Mouse (Mus musculus): Measurements from ENCODE around the gene Hoxa9. TPM values are rescaled to one million over a fixed set of nuclear protein-coding genes. Genes with fewer than 3 reads are reported as not detected.

Gene Hoxa9
- polyA plus RNA-seq, 1 experiment, result 0.52 TPM

DNA sequence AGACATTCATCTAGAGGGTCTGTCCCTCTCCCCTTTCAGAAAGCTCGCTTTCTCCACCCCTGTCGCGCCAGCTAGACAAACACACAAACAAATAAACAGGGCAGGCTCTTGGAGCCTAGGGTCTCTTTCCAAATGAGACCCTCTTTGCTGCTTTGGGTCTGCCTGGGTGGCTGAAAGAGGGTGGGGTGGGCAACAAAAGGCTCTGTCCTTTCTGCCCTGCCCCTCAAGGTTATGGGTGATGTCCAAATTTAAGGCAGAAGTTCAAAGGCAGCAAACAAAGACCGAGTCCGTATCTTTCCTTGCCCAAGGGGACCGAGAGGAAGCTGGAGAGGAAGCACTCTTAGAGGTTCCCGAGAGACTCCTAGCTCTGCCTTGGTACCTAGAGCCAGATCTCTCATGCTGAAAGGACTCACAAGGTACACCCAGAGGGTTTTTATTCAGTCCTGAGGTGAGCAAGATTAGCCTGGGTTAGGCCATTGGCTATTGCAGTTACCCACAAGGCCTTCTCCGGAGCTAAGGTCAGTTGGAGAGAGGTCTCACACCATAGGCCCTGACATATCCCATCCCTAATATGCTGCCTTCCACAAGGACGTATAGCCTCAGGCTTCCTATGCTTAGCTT lies 10.2 kb upstream of the Hoxa9 start:
- Histone ChIP-seq H3K4me1 (ENCODE audit: control insufficient read depth, insufficient read depth, low read length) (peaks cover 3% of the 10 kb centered on the region; the same call in 1 of the 2 replicates), H3K36me3 (ENCODE audit: control insufficient read depth, insufficient read depth, low read length) (no peaks in the 10 kb centered on the region), H3K27ac (ENCODE audit: control insufficient read depth, insufficient read depth, low read depth, low read length) (no peak overlapping the region), H3K27me3 (ENCODE audit: control insufficient read depth, insufficient read depth, low read length) (peaks cover 18% of the 10 kb centered on the region), H3K4me3 (ENCODE audit: control insufficient read depth, low read depth, low read length) (no peak overlapping the region)
- TF ChIP-seq POLR2A (IDR thresholded peaks at IDR 0.05; ENCODE audit: control insufficient read depth, low read depth, low read length) (no peak), CTCF (IDR thresholded peaks at IDR 0.05; ENCODE audit: control insufficient read depth, insufficient read depth, insufficient replicate concordance, low read depth, low read length) (no peak)

DNA sequence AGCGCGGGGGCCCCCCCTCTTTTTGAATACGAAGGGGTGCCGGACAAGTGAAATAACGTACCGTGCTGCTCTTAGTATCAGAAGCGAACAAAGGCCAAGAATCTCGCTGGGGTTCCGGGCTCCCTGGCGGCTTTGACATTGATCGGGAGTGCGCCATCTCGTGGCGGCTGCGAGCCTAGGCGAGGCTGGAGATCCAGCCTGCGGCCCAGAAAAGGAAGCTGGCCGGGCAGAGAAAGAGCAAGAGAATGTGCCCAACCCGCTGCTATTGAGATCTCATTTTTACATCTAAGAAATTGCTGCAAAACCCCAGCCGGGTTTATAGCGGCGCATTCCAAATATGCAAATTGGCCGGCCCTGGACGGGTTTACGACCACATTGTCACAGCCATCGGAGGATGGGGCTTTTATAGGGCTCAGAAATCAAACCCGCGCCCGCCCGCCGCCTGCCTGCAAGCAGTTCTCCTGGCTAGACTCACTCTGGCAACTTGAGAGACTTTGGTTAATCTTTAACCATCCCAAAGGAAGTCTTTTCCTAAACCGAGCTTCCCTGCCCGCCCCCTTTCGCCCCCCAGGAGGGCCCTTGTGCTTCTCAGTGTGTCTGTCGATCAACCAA lies 9.6 kb upstream of the Hoxa9 start, which contains the start of gene Hoxa10:
Gene Hoxa10, minus strand, starts transcription at position 466 of the 612 bp plus-strand sequence.
- peaks cover 3% of the 10 kb centered on the region; the same call in 1 of the 2 replicates for H3K4me1 ChIP-seq (ENCODE audit: control insufficient read depth, insufficient read depth, low read length)

DNA sequence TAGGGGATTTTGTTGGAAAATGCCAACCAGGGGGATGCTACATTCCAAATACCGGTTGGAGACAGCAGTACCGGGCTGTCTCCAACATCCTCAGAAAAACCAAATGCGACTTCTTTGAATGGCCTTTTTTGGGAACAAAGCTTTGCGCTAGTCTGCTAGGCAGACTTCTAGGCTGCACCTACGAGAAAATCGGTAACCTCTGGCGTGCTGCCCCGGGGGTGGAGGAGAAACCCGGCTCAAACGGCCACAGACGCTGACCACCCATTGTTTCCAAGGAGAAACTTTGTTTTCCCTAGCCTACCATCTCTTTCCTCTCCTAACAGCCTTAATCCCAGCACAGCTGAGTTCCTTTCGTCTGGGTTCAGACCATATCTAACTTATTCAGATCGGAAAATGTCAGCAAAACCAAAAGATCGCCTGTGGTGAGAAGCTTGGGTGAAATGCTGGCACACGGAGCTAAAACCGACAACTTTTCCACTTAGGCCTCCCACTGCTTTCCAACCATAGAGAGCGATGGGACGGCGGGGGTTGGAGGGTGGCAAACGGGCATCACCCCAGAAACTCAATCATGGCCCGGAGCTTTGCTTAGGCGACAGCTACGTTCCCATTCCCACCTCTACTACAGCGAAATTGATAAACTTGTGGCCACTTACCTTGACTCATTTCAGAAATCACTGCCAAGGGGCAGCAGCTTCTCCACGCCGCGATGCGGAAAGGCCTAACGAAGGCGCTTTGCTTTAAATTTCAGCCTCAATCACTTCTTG lies 8.9 kb upstream of the Hoxa9 start:
- Histone ChIP-seq H3K4me3 (ENCODE audit: control insufficient read depth, low read depth, low read length) (peak overlapping the region; percentile 44), H3K4me1 (ENCODE audit: control insufficient read depth, insufficient read depth, low read length) (peaks cover 3% of the 10 kb centered on the region; the same call in 1 of the 2 replicates), H3K27ac (ENCODE audit: control insufficient read depth, insufficient read depth, low read depth, low read length) (no peak overlapping the region), H3K36me3 (ENCODE audit: control insufficient read depth, insufficient read depth, low read length) (no peaks in the 10 kb centered on the region), H3K27me3 (ENCODE audit: control insufficient read depth, insufficient read depth, low read length) (peaks cover 13% of the 10 kb centered on the region)
- TF ChIP-seq POLR2A (IDR thresholded peaks at IDR 0.05; ENCODE audit: control insufficient read depth, low read depth, low read length) (no peak), CTCF (IDR thresholded peaks at IDR 0.05; ENCODE audit: control insufficient read depth, insufficient read depth, insufficient replicate concordance, low read depth, low read length) (no peak)

More for the DNA sequence above, 9.6 kb upstream of the Hoxa9 start, which contains the start of gene Hoxa10:
- H3K27ac ChIP-seq (ENCODE audit: control insufficient read depth, insufficient read depth, low read depth, low read length), result no peak within 1 kb of the TSS
- no peak for TF ChIP-seq POLR2A (IDR thresholded peaks at IDR 0.05; ENCODE audit: control insufficient read depth, low read depth, low read length)
- TF ChIP-seq CTCF (IDR thresholded peaks at IDR 0.05; ENCODE audit: control insufficient read depth, insufficient read depth, insufficient replicate concordance, low read depth, low read length), result peak; percentile 68
- H3K36me3 ChIP-seq (ENCODE audit: control insufficient read depth, insufficient read depth, low read length), result no peaks in the 10 kb centered on the region
- H3K4me3 ChIP-seq (ENCODE audit: control insufficient read depth, low read depth, low read length), result peak within 1 kb of the TSS; percentile 44
- peaks cover 16% of the 10 kb centered on the region for H3K27me3 ChIP-seq (ENCODE audit: control insufficient read depth, insufficient read depth, low read length)

DNA sequence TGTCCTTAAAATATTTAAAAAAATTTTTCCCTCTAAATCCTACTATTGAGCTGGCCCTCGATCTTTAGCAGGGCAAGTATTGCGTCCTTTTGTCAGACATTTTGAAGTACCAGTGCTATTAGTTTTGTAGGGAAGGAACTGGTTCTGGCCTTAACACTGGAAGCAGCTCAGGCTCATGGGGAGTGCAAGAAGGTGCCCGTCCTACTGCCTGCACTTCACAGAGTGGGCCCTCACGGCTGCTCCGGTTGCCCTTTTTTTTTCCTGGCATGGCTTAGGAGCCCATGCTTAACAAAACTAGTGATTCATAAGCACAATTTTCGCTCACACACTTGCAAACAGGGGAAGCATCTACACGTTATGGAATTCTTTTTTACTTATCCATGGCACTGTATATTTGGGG lies 8.1 kb upstream of the Hoxa9 start:
- peaks cover 14% of the 10 kb centered on the region for H3K27me3 ChIP-seq (ENCODE audit: control insufficient read depth, insufficient read depth, low read length)
- H3K4me3 ChIP-seq (ENCODE audit: control insufficient read depth, low read depth, low read length), result no peak overlapping the region
- no peaks in the 10 kb centered on the region for H3K36me3 ChIP-seq (ENCODE audit: control insufficient read depth, insufficient read depth, low read length)
- peaks cover 6% of the 10 kb centered on the region for H3K4me1 ChIP-seq (ENCODE audit: control insufficient read depth, insufficient read depth, low read length)
- no peak overlapping the region for H3K27ac ChIP-seq (ENCODE audit: control insufficient read depth, insufficient read depth, low read depth, low read length)
- TF ChIP-seq POLR2A (IDR thresholded peaks at IDR 0.05; ENCODE audit: control insufficient read depth, low read depth, low read length) (no peak), CTCF (IDR thresholded peaks at IDR 0.05; ENCODE audit: control insufficient read depth, insufficient read depth, insufficient replicate concordance, low read depth, low read length) (no peak)

DNA sequence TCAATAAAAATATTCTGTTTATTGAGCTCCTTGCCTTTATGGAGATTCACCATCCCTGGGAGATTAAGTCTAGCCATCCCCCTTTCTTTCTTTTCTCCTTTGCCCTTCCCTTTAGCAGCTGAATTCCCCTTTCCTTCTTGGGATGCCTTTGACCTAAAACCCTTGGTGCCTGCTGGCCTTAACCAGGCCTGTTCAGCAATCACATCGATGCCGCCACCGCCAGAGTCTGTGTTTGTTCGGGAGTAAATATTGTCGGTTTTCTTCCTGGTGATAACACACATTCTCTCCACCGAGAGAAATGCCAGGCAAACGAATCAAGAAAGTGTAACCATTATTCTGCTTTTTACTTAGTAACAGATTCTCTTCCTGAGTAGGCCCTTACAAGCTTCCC lies 7.3 kb upstream of the Hoxa9 start:
- TF ChIP-seq POLR2A (IDR thresholded peaks at IDR 0.05; ENCODE audit: control insufficient read depth, low read depth, low read length) (no peak), CTCF (IDR thresholded peaks at IDR 0.05; ENCODE audit: control insufficient read depth, insufficient read depth, insufficient replicate concordance, low read depth, low read length) (no peak)
- Histone ChIP-seq H3K27me3 (ENCODE audit: control insufficient read depth, insufficient read depth, low read length) (peaks cover 10% of the 10 kb centered on the region), H3K4me3 (ENCODE audit: control insufficient read depth, low read depth, low read length) (no peak overlapping the region), H3K27ac (ENCODE audit: control insufficient read depth, insufficient read depth, low read depth, low read length) (no peak overlapping the region), H3K36me3 (ENCODE audit: control insufficient read depth, insufficient read depth, low read length) (no peaks in the 10 kb centered on the region), H3K4me1 (ENCODE audit: control insufficient read depth, insufficient read depth, low read length) (peaks cover 3% of the 10 kb centered on the region)

DNA sequence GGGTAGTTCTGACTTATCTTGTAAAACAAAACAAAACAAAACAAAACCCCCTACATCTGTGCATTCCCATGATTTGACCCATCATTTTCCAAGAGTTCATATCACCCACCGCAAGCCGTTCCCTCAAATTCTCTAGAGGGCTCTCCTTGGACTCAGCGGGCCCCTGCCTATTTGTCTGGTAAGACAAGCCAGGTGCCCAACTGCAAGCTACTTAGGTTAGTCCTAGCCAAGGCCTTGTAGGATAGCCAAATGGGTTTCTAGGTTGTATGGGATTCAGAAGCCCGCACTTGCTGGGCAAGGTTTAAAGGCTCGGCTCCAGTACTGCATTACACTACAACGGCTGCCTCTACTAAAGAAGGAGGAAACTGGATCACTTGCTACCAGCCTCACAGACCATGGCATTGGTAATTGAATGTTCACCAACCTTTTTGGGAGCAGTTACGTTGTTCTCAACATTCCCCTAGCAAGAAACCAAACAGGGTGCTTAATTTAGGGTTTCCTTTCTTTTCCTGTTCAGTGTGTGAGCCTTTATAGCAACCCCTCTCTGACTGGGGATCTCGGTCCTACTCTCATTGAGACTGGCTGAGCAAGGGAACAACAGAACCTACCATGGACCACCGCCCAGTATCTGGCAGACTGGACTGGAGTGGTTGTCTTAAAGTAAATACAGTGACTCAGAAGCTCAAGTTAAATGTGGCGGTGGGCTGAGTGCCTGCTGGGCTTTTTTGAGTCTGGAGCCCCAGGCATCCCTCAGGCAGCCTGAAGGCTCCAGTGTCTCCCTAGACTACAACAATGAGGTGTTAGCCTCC lies 6.7 kb upstream of the Hoxa9 start:
- Histone ChIP-seq H3K36me3 (ENCODE audit: control insufficient read depth, insufficient read depth, low read length) (no peaks in the 10 kb centered on the region), H3K27me3 (ENCODE audit: control insufficient read depth, insufficient read depth, low read length) (peaks cover 14% of the 10 kb centered on the region), H3K4me1 (ENCODE audit: control insufficient read depth, insufficient read depth, low read length) (peaks cover 3% of the 10 kb centered on the region), H3K4me3 (ENCODE audit: control insufficient read depth, low read depth, low read length) (no peak overlapping the region), H3K27ac (ENCODE audit: control insufficient read depth, insufficient read depth, low read depth, low read length) (no peak overlapping the region)
- no peak for TF ChIP-seq CTCF (IDR thresholded peaks at IDR 0.05; ENCODE audit: control insufficient read depth, insufficient read depth, insufficient replicate concordance, low read depth, low read length)
- no peak for TF ChIP-seq POLR2A (IDR thresholded peaks at IDR 0.05; ENCODE audit: control insufficient read depth, low read depth, low read length)

Data from testis, adult 2 months (tissue).